Mouse (Mus musculus): ENCODE measurements at regions not wholly inside any gene's neighbourhood (a gene's known extent, or its start where the extent isn't known, plus 50 kb on each side); places are given as distances from the start of the nearest gene placed in this dataset.

DNA sequence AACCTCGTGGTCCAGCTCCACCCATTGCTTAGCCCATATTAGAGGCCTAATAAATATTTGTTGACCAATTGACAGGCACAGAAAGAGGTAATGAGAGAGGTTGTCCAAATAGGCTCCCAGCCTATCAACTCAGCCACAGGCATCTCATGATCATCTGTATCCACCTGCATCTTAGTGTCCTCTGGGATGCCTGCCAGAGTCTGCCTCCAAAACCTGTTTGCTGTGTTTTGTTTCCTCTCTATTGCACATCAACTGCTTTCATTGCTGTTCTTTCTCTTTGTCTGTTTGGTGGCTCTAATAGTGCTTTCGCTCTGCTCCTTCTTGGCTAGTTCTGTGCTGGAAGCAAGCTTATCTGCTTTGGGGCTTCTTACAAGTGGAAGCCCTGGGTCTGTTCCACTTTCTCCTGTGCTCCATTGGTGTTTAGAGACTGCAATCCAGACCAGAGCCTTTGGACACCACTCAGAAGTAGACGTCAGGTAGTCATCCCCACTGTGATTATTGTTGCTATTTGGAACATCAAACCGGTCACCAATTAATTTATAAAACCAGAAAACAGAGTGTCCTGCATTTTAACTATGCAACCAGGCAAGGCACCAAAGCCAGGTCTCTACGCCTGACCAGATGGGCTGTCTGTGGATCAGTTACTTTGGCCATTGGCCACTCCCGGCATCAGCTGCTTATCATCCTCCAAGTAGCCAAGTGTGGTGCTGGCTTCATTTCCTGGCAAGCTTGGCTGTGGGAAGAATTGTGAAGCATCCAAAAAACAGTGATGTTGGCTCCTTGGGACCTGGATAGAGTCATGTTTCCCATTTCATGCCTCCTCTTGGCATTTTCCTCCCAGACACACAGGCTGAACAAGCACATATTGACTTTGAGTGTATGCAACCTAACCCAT lies 74.5 kb upstream of the Hs3st4 start:
- no peaks in the 10 kb centered on the region for H3K27me3 ChIP-seq (ENCODE audit: control insufficient read depth, insufficient read depth, low read length)
- ATAC-seq (ENCODE audit: insufficient number of reproducible peaks, insufficient read depth, low FRiP score, low read depth), result no peak
- H3K4me3 ChIP-seq (ENCODE audit: control insufficient read depth in 1 of 2, insufficient read depth in 1 of 2, low read depth in 1 of 2, low read length in 2 of 2), result no peak overlapping the region
- H3K4me2 ChIP-seq (ENCODE audit: low read length), result no peak overlapping the region
- WGBS, result 72% methylated on average over 6 of the region's 6 CpGs
- H3K36me3 ChIP-seq (ENCODE audit: control insufficient read depth, insufficient read depth, low read length), result no peaks in the 10 kb centered on the region
- no peak overlapping the region for H3K9ac ChIP-seq (ENCODE audit: low read length)
- H3K9me3 ChIP-seq (ENCODE audit: control insufficient read depth, low read length), result no peaks in the 10 kb centered on the region
- H3K4me1 ChIP-seq (ENCODE audit: control insufficient read depth in 2 of 2, insufficient read depth in 2 of 2, low read length in 2 of 2), result no peaks in the 10 kb centered on the region
- H3K27ac ChIP-seq (replicated peaks in 1 of 2; ENCODE audit: control insufficient read depth in 1 of 2, insufficient read depth in 1 of 2, low read depth in 2 of 2, low read length in 2 of 2), result no peak overlapping the region

DNA sequence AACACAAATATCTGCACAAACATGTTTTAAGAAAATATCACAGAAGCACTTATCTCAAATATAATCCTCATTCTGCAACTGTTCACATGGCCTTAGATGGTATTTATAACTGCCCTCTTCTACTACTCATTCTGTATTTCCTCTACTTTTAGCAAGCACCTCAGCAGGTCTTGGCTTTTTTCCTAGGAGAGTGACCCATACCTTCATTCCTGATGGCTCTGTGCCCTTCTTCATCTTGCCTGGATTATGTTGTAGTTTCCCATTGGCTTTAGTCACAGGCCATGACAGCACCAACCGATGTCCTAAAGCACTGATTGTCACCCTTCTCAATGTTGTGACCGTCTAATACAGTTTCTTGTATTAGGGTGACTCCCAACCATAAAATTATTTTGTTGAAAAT lies 61.2 kb upstream of the Hs3st4 start:
- no peak overlapping the region for H3K4me2 ChIP-seq (ENCODE audit: low read length)
- H3K27me3 ChIP-seq (ENCODE audit: control insufficient read depth, insufficient read depth, low read length), result no peaks in the 10 kb centered on the region
- no peak overlapping the region for H3K27ac ChIP-seq (replicated peaks in 1 of 2; ENCODE audit: control insufficient read depth in 1 of 2, insufficient read depth in 1 of 2, low read depth in 2 of 2, low read length in 2 of 2)
- no peaks in the 10 kb centered on the region for H3K4me1 ChIP-seq (ENCODE audit: control insufficient read depth in 2 of 2, insufficient read depth in 2 of 2, low read length in 2 of 2)
- no peak overlapping the region for H3K9ac ChIP-seq (ENCODE audit: low read length)
- H3K4me3 ChIP-seq (ENCODE audit: control insufficient read depth in 1 of 2, insufficient read depth in 1 of 2, low read depth in 1 of 2, low read length in 2 of 2), result no peak overlapping the region
- no peaks in the 10 kb centered on the region for H3K36me3 ChIP-seq (ENCODE audit: control insufficient read depth, insufficient read depth, low read length)
- no peaks in the 10 kb centered on the region for H3K9me3 ChIP-seq (ENCODE audit: control insufficient read depth, low read length)
- ATAC-seq (ENCODE audit: insufficient number of reproducible peaks, insufficient read depth, low FRiP score, low read depth), result no peak
- 76% methylated on average over 2 of the region's 2 CpGs for WGBS

GRCm38 (mm10) chr7:123932486-123932885 lies 50.2 kb upstream of the Hs3st4 start:
- Histone ChIP-seq H3K4me2 (ENCODE audit: low read length) (no peak overlapping the region), H3K4me1 (ENCODE audit: control insufficient read depth in 2 of 2, insufficient read depth in 2 of 2, low read length in 2 of 2) (no peaks in the 10 kb centered on the region), H3K27me3 (ENCODE audit: control insufficient read depth, insufficient read depth, low read length) (no peaks in the 10 kb centered on the region), H3K9me3 (ENCODE audit: control insufficient read depth, low read length) (no peaks in the 10 kb centered on the region), H3K27ac (replicated peaks in 1 of 2; ENCODE audit: control insufficient read depth in 1 of 2, insufficient read depth in 1 of 2, low read depth in 2 of 2, low read length in 2 of 2) (no peak overlapping the region), H3K36me3 (ENCODE audit: control insufficient read depth, insufficient read depth, low read length) (no peaks in the 10 kb centered on the region), H3K4me3 (ENCODE audit: control insufficient read depth in 1 of 2, insufficient read depth in 1 of 2, low read depth in 1 of 2, low read length in 2 of 2) (no peak overlapping the region), H3K9ac (ENCODE audit: low read length) (no peak overlapping the region)
- 61% methylated on average over 7 of the region's 7 CpGs for WGBS
- ATAC-seq (ENCODE audit: insufficient number of reproducible peaks, insufficient read depth, low FRiP score, low read depth), result no peak
